Mouse (Mus musculus) CH12.LX (cell line): ENCODE results near the gene Nlrp4f. TPM values are rescaled to one million over a fixed set of nuclear protein-coding genes. Genes with fewer than 3 reads are reported as not detected.

Experiments used
- DNase-seq: peaks from one replicate; pipeline ENCODE4 v3.0.0-alpha.2; 2013; ENCODE audit errors: extremely low read depth
- H3K27ac ChIP-seq: 2 replicates; pipeline ENCODE4 v1.5.1; 2012; ENCODE audit warnings: low read depth, mild to moderate bottlenecking, control low read depth, moderate library complexity; ENCODE audit not compliant: insufficient read depth
- H3K27me3 ChIP-seq: replicated peaks from 2 replicates; pipeline ENCODE3; 2012; ENCODE audit warnings: inconsistent platforms
- H3K36me3 ChIP-seq, 2 experiments: replicated peaks in 1 of 2; 2 replicates each; pipeline versions ENCODE3 to v1.6.1; 2012; ENCODE audit warnings: inconsistent platforms in 1 of 2, low read length in 1 of 2, mild to moderate bottlenecking in 1 of 2, mixed read lengths in 1 of 2, moderate library complexity in 1 of 2; ENCODE audit not compliant: control insufficient read depth in 1 of 2, insufficient read depth in 1 of 2
- H3K4me1 ChIP-seq, 2 experiments: 2 replicates each; pipeline ENCODE4 v1.6.1; 2012; ENCODE audit warnings: inconsistent platforms in 1 of 2, moderate library complexity in 1 of 2; ENCODE audit not compliant: insufficient read depth in 2 of 2, control insufficient read depth in 1 of 2
- H3K4me2 ChIP-seq: 2 replicates; pipeline ENCODE4 v1.6.1; 2012; ENCODE audit warnings: low read depth, mild to moderate bottlenecking, control low read depth; ENCODE audit not compliant: poor library complexity, insufficient read depth, severe bottlenecking
- H3K4me3 ChIP-seq, 3 experiments: fragments of 150-350 bp in 1 of 3; sonication (generic) in 1 of 3; replicated peaks in 1 of 3; 2 replicates each; pipeline versions ENCODE3 to v1.5.1; 2011 to 2012; ENCODE audit warnings: low read depth in 2 of 3, low read length in 2 of 3, mild to moderate bottlenecking in 2 of 3, moderate library complexity in 2 of 3, control low read depth in 1 of 3, improper control_type of control experiment in 1 of 3, inconsistent platforms in 1 of 3, mixed read lengths in 1 of 3; ENCODE audit not compliant: poor library complexity in 1 of 3
- H3K79me2 ChIP-seq: replicated peaks from 2 replicates; pipeline ENCODE4 v1.6.1; 2012; ENCODE audit warnings: mild to moderate bottlenecking, moderate library complexity; ENCODE audit not compliant: control insufficient read depth, poor library complexity, insufficient read depth, severe bottlenecking; ENCODE audit errors: extremely low read depth
- H3K9ac ChIP-seq: 2 replicates; pipeline ENCODE4 v1.6.1; 2012; ENCODE audit warnings: low read depth, mild to moderate bottlenecking, control low read depth, moderate library complexity; ENCODE audit not compliant: insufficient read depth
- H3K9me3 ChIP-seq: replicated peaks from 2 replicates; pipeline ENCODE3; 2012; ENCODE audit warnings: low read length, inconsistent platforms, mixed read lengths
- BHLHE40 ChIP-seq: IDR thresholded peaks from 2 replicates; pipeline ENCODE4 v1.6.1; 2011; ENCODE audit warnings: mild to moderate bottlenecking, low read depth, low read length, improper control_type of control experiment
- CHD1 ChIP-seq: IDR thresholded peaks from 2 replicates; pipeline ENCODE4 v1.6.1; 2012; ENCODE audit warnings: low read depth, low read length, improper control_type of control experiment, inconsistent platforms
- CHD2 ChIP-seq: IDR thresholded peaks from 2 replicates; pipeline ENCODE4 v1.6.1; 2011; ENCODE audit warnings: low read length, improper control_type of control experiment
- ETS1 ChIP-seq: conservative IDR thresholded peaks from 2 replicates; pipeline ENCODE4 v1.6.1; 2012; ENCODE audit warnings: low read depth, mild to moderate bottlenecking, inconsistent platforms, low read length, improper control_type of control experiment, moderate library complexity
- GABPA ChIP-seq: IDR thresholded peaks from 2 replicates; pipeline ENCODE4 v1.6.1; 2012; ENCODE audit warnings: low read depth, low read length, improper control_type of control experiment, inconsistent platforms; ENCODE audit not compliant: insufficient replicate concordance
- IRF4 ChIP-seq: IDR thresholded peaks from 2 replicates; pipeline ENCODE4 v1.6.1; 2014; ENCODE audit warnings: low read depth, mild to moderate bottlenecking, inconsistent platforms, low read length, improper control_type of control experiment
- JUND ChIP-seq: conservative IDR thresholded peaks from 2 replicates; pipeline ENCODE4 v1.6.1; 2011; ENCODE audit warnings: low read depth, low read length, improper control_type of control experiment
- MAFK ChIP-seq: IDR thresholded peaks from 2 replicates; pipeline ENCODE4 v1.6.1; 2011; ENCODE audit warnings: low read length, improper control_type of control experiment; ENCODE audit not compliant: insufficient replicate concordance
- MAX ChIP-seq: IDR thresholded peaks from 2 replicates; pipeline ENCODE4 v1.6.1; 2011; ENCODE audit warnings: low read length, improper control_type of control experiment
- MAZ ChIP-seq: IDR thresholded peaks from 2 replicates; pipeline ENCODE4 v1.6.1; 2012; ENCODE audit warnings: low read depth, mild to moderate bottlenecking, inconsistent platforms, low read length, improper control_type of control experiment, moderate library complexity
- MYC ChIP-seq: IDR thresholded peaks from 2 replicates; pipeline ENCODE4 v1.6.1; 2011; ENCODE audit warnings: low read depth, mild to moderate bottlenecking, improper control_type of control experiment, low read length
- NELFE ChIP-seq: IDR thresholded peaks from 2 replicates; pipeline ENCODE4 v1.6.1; 2011; ENCODE audit warnings: low read depth, low read length, improper control_type of control experiment
- NRF1 ChIP-seq: IDR thresholded peaks from 2 replicates; pipeline ENCODE4 v1.6.1; 2014; ENCODE audit warnings: low read depth, mild to moderate bottlenecking, inconsistent platforms, low read length, improper control_type of control experiment, moderate library complexity
- PAX5 ChIP-seq: IDR thresholded peaks from 2 replicates; pipeline ENCODE4 v1.6.1; 2012; ENCODE audit warnings: low read length, inconsistent platforms, mixed read lengths
- POLR2A ChIP-seq: IDR thresholded peaks from 2 replicates; pipeline ENCODE4 v1.6.1; 2011; ENCODE audit warnings: low read depth, mild to moderate bottlenecking, improper control_type of control experiment, low read length
- POLR2AphosphoS2 ChIP-seq: IDR thresholded peaks from 2 replicates; pipeline ENCODE4 v1.6.1; 2011; ENCODE audit warnings: low read depth, low read length, improper control_type of control experiment
- SIN3A ChIP-seq: IDR thresholded peaks from 2 replicates; pipeline ENCODE4 v1.6.1; 2012; ENCODE audit warnings: low read length, improper control_type of control experiment, inconsistent platforms
- SMC3 ChIP-seq: IDR thresholded peaks from 2 replicates; pipeline ENCODE4 v1.6.1; 2011; ENCODE audit warnings: low read depth, low read length, improper control_type of control experiment
- TBP ChIP-seq: conservative IDR thresholded peaks from 2 replicates; pipeline ENCODE4 v1.6.1; 2011; ENCODE audit warnings: low read depth, low read length, improper control_type of control experiment
- TCF12 ChIP-seq: IDR thresholded peaks from 2 replicates; pipeline ENCODE4 v1.6.1; 2014; ENCODE audit warnings: low read depth, mild to moderate bottlenecking, inconsistent platforms, low read length, improper control_type of control experiment
- UBTF ChIP-seq: IDR thresholded peaks from 2 replicates; pipeline ENCODE4 v1.6.1; 2012; ENCODE audit warnings: low read depth, mild to moderate bottlenecking, inconsistent platforms, low read length, improper control_type of control experiment, moderate library complexity
- USF1 ChIP-seq: IDR thresholded peaks from 2 replicates; pipeline ENCODE4 v1.6.1; 2014; ENCODE audit warnings: low read depth, mild to moderate bottlenecking, inconsistent platforms, low read length, improper control_type of control experiment
- USF2 ChIP-seq: conservative IDR thresholded peaks from 2 replicates; pipeline ENCODE4 v1.6.1; 2011; ENCODE audit warnings: low read depth, low read length, improper control_type of control experiment
- ZC3H11A ChIP-seq: IDR thresholded peaks from 2 replicates; pipeline ENCODE4 v1.6.1; 2012; ENCODE audit warnings: low read depth, mild to moderate bottlenecking, inconsistent platforms, low read length, improper control_type of control experiment
- ZMIZ1 ChIP-seq: IDR thresholded peaks from 2 replicates; pipeline ENCODE4 v1.6.1; 2012; ENCODE audit warnings: low read depth, mild to moderate bottlenecking, inconsistent platforms, low read length, improper control_type of control experiment
- ZNF384 ChIP-seq: IDR thresholded peaks from 2 replicates; pipeline ENCODE4 v1.6.1; 2012; ENCODE audit warnings: low read depth, low read length, improper control_type of control experiment, inconsistent platforms
- dilution Hi-C: fragments of 300-500 bp; cut with MboI; formaldehyde crosslinking; loops from 2 replicates; pipeline ENCODE4 v1.14.3; 2020; ENCODE audit warnings: low sequenced_read_pairs; ENCODE audit not compliant: extremely low pct_unique_long_range_greater_than_20kb, extremely low pct_ligation_motif_present
- in situ Hi-C: fragments of 300-500 bp; cut with MboI; formaldehyde crosslinking; loops from 3 replicates; pipeline ENCODE4 v1.14.3; 2019; ENCODE audit warnings: low sequenced_read_pairs, low pct_ligation_motif_present, low pct_unique_long_range_greater_than_20kb, mixed read lengths
- polyA plus RNA-seq: library from polyadenylated mRNA; unstranded; fragments of >175 nt; gene quantifications from 2 replicates; pipeline ENCODE4 v1.2.1, GENCODE M21; 2012; ENCODE audit warnings: low read depth; ENCODE audit not compliant: insufficient read length
- total RNA-seq, 2 experiments: library from RNA; depleted of rRNA; stranded (reverse); fragments of 300-350 nt in 1 of 2; fragments of >200 nt in 1 of 2; gene quantifications; 2 replicates each; pipeline ENCODE4 v1.2.3; 2012 to 2014

Gene Nlrp4f
- total and polyA plus RNA-seq, 3 experiments, result 0.46 TPM; not detected in 2

GRCm38 (mm10) chr13:65240509-65241098 lies 34.8 kb upstream of the Nlrp4f start:
- TF ChIP-seq MAFK, result no peak
- peak; percentile 63; the same call in 1 of the 2 replicates for TF ChIP-seq TCF12
- no peak for TF ChIP-seq UBTF
- 0 out of 2 replicates have a peak, but pooled peaks have one; percentile 22 for TF ChIP-seq BHLHE40
- no peak for TF ChIP-seq ZNF384
- no peak for TF ChIP-seq GABPA
- TF ChIP-seq SMC3, result no peak
- TF ChIP-seq IRF4, result peak; percentile 23; the same call in 1 of the 2 replicates
- peak; percentile 42 for TF ChIP-seq ETS1
- peak; percentile 69; the same call in 1 of the 2 replicates for TF ChIP-seq MYC
- TF ChIP-seq NELFE, result peak; percentile 64
- TF ChIP-seq JUND, result no peak
- no peak for TF ChIP-seq USF2
- TF ChIP-seq CHD1, result no peak
- TF ChIP-seq SIN3A, result no peak
- peak; percentile 19; the same call in 1 of the 2 replicates for TF ChIP-seq ZMIZ1
- TF ChIP-seq POLR2A, result peak; percentile 57; the same call in 1 of the 2 replicates
- TF ChIP-seq MAZ, result 0 out of 2 replicates have a peak, but pooled peaks have one; percentile 30
- TF ChIP-seq NRF1, result peak; percentile 96
- TF ChIP-seq USF1, result no peak
- TF ChIP-seq MAX, result peak; percentile 58; the same call in 1 of the 2 replicates
- TF ChIP-seq POLR2AphosphoS2, result no peak
- peak; percentile 55; the same call in 1 of the 2 replicates for TF ChIP-seq CHD2
- TF ChIP-seq PAX5, result no peak
- TF ChIP-seq ZC3H11A, result no peak
- TF ChIP-seq TBP, result no peak
- Histone ChIP-seq H3K9me3 (peaks cover 5% of the 10 kb centered on the region), H3K36me3 (peaks cover 2 to 15% of the 10 kb centered on the region in 2 experiments), H3K79me2 (peaks cover 12% of the 10 kb centered on the region), H3K9ac (peak overlapping the region; percentile 62), H3K27me3 (peaks cover 1% of the 10 kb centered on the region), H3K4me2 (peak overlapping the region; percentile 33; the same call in 1 of the 2 replicates), H3K27ac (peak overlapping the region; percentile 78), H3K4me3 (peak overlapping the region; percentile 80 to 93 (median 91)), H3K4me1 (peaks cover 2 to 12% of the 10 kb centered on the region in 2 experiments; a peak in 3 of 4 replicates)
- dilution Hi-C loops, result no loop called here
- DNase-seq, result peak; percentile 98
- in situ Hi-C loops, result loop anchor here (5.0 kb wide), 1 partner anchor 37 kb away; the partner anchor contains the start of gene Zfp369
